Mouse (Mus musculus) neural tube, embryonic 10.5 days (tissue): Measurements from ENCODE around the gene Emc4.

Experiments
- DNase-seq: peaks from one replicate; pipeline ENCODE4 v3.0.0-alpha.2; 2017; ENCODE audit warnings: low spot score; ENCODE audit errors: extremely low spot score

Emc4 gene

DNA sequence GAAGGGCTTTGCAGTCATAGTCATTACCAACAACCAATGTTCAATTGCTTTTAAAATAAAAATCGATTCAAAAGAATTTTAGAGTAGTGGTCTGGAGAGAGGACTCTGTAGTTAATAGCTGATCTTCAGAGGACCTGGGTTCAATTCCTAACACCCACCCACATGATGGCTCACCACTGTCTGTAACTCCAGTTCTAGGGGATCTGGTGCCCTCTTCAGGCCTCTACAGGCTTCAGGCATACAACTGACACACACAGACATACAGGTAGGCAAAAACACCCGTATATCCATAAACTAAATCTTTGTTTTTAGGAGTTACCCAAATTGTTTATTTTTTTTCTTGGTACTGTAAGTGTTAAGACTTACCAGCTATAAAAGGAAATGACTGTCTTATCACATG, 28.1 kb downstream of the Emc4 start:
- DNase-seq = no peak

GRCm38 (mm10) chr2:112337211-112337610, 30.6 kb downstream of the Emc4 start:
- no peak for DNase-seq

GRCm38 (mm10) chr2:112332051-112332898, 35.6 kb downstream of the Emc4 start:
- DNase-seq = no peak

DNA sequence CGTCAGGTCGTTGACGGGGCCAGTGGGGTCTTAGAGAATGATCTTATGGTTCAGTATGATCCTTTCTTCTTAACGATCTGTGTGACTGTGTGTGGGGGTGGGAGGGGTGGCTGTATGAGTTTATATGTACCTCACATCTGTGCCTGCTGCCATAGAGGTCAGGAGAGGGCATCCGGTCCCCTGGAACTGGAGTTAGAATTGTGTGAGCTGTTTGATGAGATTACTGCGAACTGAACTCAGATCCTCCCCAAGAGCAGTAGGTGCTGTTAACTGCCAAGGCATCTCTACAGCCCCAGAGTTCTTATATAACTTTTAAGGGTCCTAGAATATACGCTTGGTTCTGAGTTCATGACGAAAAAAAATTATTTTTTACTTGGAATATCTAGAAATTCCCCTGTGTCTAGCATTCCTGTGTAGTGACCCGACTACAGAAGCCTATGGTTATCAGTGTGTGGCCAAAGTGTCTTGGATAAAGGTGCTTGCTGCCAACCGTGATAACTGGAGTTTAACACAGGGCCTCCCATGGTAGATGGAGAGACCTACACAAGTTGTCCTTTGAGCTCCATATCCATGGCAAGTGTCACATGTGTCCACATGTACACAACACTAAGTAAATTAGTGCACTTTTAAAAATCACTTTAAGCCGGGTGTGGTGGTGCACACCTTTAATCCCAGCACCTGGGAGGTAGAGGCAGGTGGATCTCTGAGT, 39.6 kb downstream of the Emc4 start:
- DNase-seq = no peak

- no peak for DNase-seq
These were observed 48.9 kb downstream of the Emc4 start for GRCm38 (mm10) chr2:112318905-112319304.

- no peak for DNase-seq
These were observed 49.6 kb downstream of the Emc4 start for GRCm38 (mm10) chr2:112318227-112318626.

DNA sequence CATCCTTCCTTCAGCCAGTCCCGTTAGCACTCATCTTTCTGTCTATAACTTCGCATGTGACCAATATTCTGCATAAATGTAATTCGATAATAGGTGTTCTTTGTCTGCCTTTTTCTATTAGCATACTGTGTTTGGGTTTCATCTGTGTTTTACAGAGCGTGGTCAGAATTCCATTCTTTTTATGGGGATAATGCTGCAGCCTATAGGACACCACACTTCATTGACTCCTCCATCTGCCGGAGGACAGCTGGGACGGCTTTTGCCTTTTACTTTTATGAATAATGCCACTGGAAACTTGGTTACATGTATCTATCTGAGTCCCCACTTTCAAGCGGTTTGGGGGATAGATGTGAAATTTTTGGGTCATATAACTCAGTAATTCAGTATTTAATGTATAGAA, 52.2 kb downstream of the Emc4 start:
- no peak for DNase-seq
